Comparison of ENCODE assay signal across 9 mouse cellular contexts in genomic region chr8:45109371-45110063, GRCm38 (mm10). TPM values are rescaled to one million over a fixed set of nuclear protein-coding genes. Genes with fewer than 3 reads are reported as not detected.
DNase-seq lines count a peak whose midpoint lies in the region; ATAC-seq lines count a peak whose summit lies in the region.
"Had no signal": no experiment of that assay in that cellular context is flagged by ENCODE, and none has a peak within 500 bp of the region (broad histone marks: within the 10 kb centered on the region; RNA-seq: fewer than 3 reads in every experiment).

No protein-coding gene starts in this region.

- H3K36me3 ChIP-seq in liver, embryonic 11.5 days (ENCODE audit: control insufficient read depth, insufficient read depth, low read length), result no peaks in the 10 kb centered on the region
- no peaks in the 10 kb centered on the region for H3K36me3 ChIP-seq in forebrain, embryonic 16.5 days (ENCODE audit: control insufficient read depth, insufficient read depth)
- H3K36me3 ChIP-seq in neural tube, embryonic 14.5 days (ENCODE audit: control insufficient read depth, insufficient read depth, low read length), result no peaks in the 10 kb centered on the region

- H3K9ac ChIP-seq in liver, embryonic 11.5 days (ENCODE audit: low read depth, low read length), result no peak overlapping the region
- peak overlapping the region; percentile 54 for H3K9ac ChIP-seq in forebrain, embryonic 16.5 days (replicated peaks; ENCODE audit: low read depth, low read length)
- H3K9ac ChIP-seq in neural tube, embryonic 14.5 days (replicated peaks; ENCODE audit: low read depth, low read length), result 0 out of 2 replicates have a peak overlapping the region, but pooled peaks have one; percentile 16

- no peak overlapping the region for H3K27ac ChIP-seq in liver, embryonic 11.5 days (ENCODE audit: low read depth, low read length)
- H3K27ac ChIP-seq in forebrain, embryonic 16.5 days (ENCODE audit: low read length), result no peak overlapping the region
- H3K27ac ChIP-seq in neural tube, embryonic 14.5 days (ENCODE audit: low read depth, low read length), result no peak overlapping the region

- H3K4me3 ChIP-seq in liver, embryonic 11.5 days (ENCODE audit: low read depth, low read length), result no peak overlapping the region
- H3K4me3 ChIP-seq in forebrain, embryonic 16.5 days (replicated peaks; ENCODE audit: low read length), result peak overlapping the region; percentile 42
- H3K4me3 ChIP-seq in neural tube, embryonic 14.5 days (ENCODE audit: low read depth, low read length), result peak overlapping the region; percentile 22; the same call in 1 of the 2 replicates

- 36% methylated on average over 13 of the region's 13 CpGs for WGBS in liver, embryonic 11.5 days
- 18% methylated on average over 13 of the region's 13 CpGs for WGBS in forebrain, embryonic 16.5 days
- 33% methylated on average over 13 of the region's 13 CpGs for WGBS in neural tube, embryonic 14.5 days

- no peak for DNase-seq in liver, embryonic 11.5 days (ENCODE audit: low spot score)
- no peak for DNase-seq in liver
- peak; percentile 20 to 52 for DNase-seq in left cerebral cortex, adult 8-10 months (ENCODE audit: low spot score in 2 of 2)
- no peak for DNase-seq in ovary, postnatal 36 days (ENCODE audit: low spot score)
- no peak for DNase-seq in urinary bladder, postnatal 4 days (ENCODE audit: low spot score in 2 of 2)

- no peak for ATAC-seq in liver, embryonic 11.5 days (replicated peaks; ENCODE audit: low FRiP score)
- ATAC-seq in forebrain, embryonic 16.5 days, result peak; percentile 84
- ATAC-seq in neural tube, embryonic 14.5 days (ENCODE audit: low read depth), result peak; percentile 84
- no peak for ATAC-seq in erythroid progenitor cell, adult 5-6 weeks (replicated peaks; ENCODE audit: low FRiP score, poor library complexity, severe bottlenecking)

- no peaks in the 10 kb centered on the region for H3K4me1 ChIP-seq in liver, embryonic 11.5 days (replicated peaks; ENCODE audit: control insufficient read depth, insufficient read depth, low read length)
- H3K4me1 ChIP-seq in forebrain, embryonic 16.5 days (replicated peaks; ENCODE audit: control insufficient read depth, insufficient read depth, low read length), result peaks cover 4% of the 10 kb centered on the region
- H3K4me1 ChIP-seq in neural tube, embryonic 14.5 days (ENCODE audit: control insufficient read depth, insufficient read depth, low read length), result 0 out of 2 replicates have a peak, but pooled peaks cover 9% of the 10 kb centered on the region

- peak overlapping the region; percentile 50 for H3K4me2 ChIP-seq in liver, embryonic 11.5 days
- H3K4me2 ChIP-seq in forebrain, embryonic 16.5 days (ENCODE audit: low read length), result peak overlapping the region; percentile 55
- peak overlapping the region; percentile 53 for H3K4me2 ChIP-seq in neural tube, embryonic 14.5 days (ENCODE audit: low read depth, low read length)

- H3K9me3 ChIP-seq in liver, embryonic 11.5 days (ENCODE audit: control insufficient read depth, low read length), result no peaks in the 10 kb centered on the region
- no peaks in the 10 kb centered on the region for H3K9me3 ChIP-seq in forebrain, embryonic 16.5 days (ENCODE audit: control insufficient read depth, low read length)
- no peaks in the 10 kb centered on the region for H3K9me3 ChIP-seq in neural tube, embryonic 14.5 days (ENCODE audit: control insufficient read depth, low read length)

- H3K27me3 ChIP-seq in liver, embryonic 11.5 days (replicated peaks; ENCODE audit: control insufficient read depth, insufficient read depth, low read length), result peaks cover 4% of the 10 kb centered on the region; the same call in 1 of the 2 replicates
- H3K27me3 ChIP-seq in forebrain, embryonic 16.5 days (replicated peaks; ENCODE audit: control insufficient read depth, insufficient read depth, low read length), result peaks cover 3% of the 10 kb centered on the region; the same call in 1 of the 2 replicates
- no peaks in the 10 kb centered on the region for H3K27me3 ChIP-seq in neural tube, embryonic 14.5 days (ENCODE audit: control insufficient read depth, insufficient read depth, low read length)

RNA-seq across cellular contexts. Expression of gene Mtnr1a, which starts 40.6 kb away (rescaled TPM):
- polyA plus RNA-seq in liver, embryonic 11.5 days (2014; fragmentation: Nextera tagmentation; extraction: Ambion mirVana), result not detected in 2 replicates
- polyA plus RNA-seq in forebrain, embryonic 16.5 days (2015; fragmentation: Nextera tagmentation; extraction: Ambion mirVana), result 0.35 TPM in 1 of 2 replicates, not detected in the other
- not detected for total RNA-seq in left cerebral cortex, adult 8-10 months (2022)
- polyA plus RNA-seq in neural tube, embryonic 14.5 days (2014; fragmentation: Nextera tagmentation; extraction: Ambion mirVana), result 0.33 TPM in 1 of 2 replicates, not detected in the other
- total RNA-seq in erythroid progenitor cell, adult 5-6 weeks (2015; ENCODE audit: low replicate concordance), result not detected in 2 replicates
- total RNA-seq in erythroid progenitor cell, adult 5-6 weeks (2017; ENCODE audit: low replicate concordance), result not detected in 2 replicates
- polyA plus RNA-seq: liver, embryonic 16.5 days had no signal

Comparison
In these comparisons a context has a peak if more than half of its experiments do, and no peak if none do; other contexts are left out.
1. ATAC-seq: peak in forebrain, embryonic 16.5 days (single experiment) and neural tube, embryonic 14.5 days (single experiment); none in liver, embryonic 11.5 days (single experiment) and erythroid progenitor cell, adult 5-6 weeks (single experiment).
2. DNase-seq: peak in left cerebral cortex, adult 8-10 months (2 of 2); none in liver, embryonic 11.5 days (single experiment), liver (single experiment), ovary, postnatal 36 days (single experiment) and urinary bladder, postnatal 4 days (0 of 2).
3. Peak in every context shown above with its lines, with median percentiles within 50 percentile points of each other: H3K4me2 ChIP-seq.